Mouse (Mus musculus): ENCODE results near the gene Pigl. TPM values are rescaled to one million over a fixed set of nuclear protein-coding genes. Genes with fewer than 3 reads are reported as not detected.
"Not testable (repeated sequence)": the region's sequence is repeated elsewhere in the genome, so short reads cannot be mapped to it uniquely, and the experiment has no call there.

Gene Pigl
- polyA plus RNA-seq, 1 experiment: 4.7 TPM

DNA sequence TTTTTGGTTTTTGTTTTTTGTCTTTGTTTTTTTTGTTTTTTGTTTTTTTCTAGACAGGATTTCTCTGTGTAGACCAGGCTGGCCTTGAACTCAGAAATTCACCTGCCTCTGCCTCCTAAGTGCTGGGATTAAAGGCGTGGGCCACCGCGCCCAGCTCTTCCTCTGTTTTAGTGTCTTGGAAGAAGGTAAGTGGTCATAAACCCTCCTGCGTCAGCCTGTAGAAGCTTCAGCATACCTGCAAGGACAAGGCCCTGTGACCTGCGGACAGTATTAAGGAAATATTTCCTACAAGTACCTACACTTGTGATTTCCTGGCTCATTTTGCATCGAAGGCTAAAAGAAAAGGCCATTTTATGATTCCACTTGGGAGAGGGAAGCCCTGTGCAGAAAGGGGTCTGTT, 35.4 kb downstream of the Pigl start:
- H3K4me3 ChIP-seq (ENCODE audit: insufficient read depth, low read depth, low read length): no peak overlapping the region
- H3K27ac ChIP-seq (replicated peaks; ENCODE audit: low read depth, low read length): peak overlapping the region; percentile 94; the same call in 1 of the 2 replicates
- peaks cover 16% of the 10 kb centered on the region for H3K4me1 ChIP-seq (ENCODE audit: control insufficient read depth, insufficient read depth, insufficient read length, low read length)

DNA sequence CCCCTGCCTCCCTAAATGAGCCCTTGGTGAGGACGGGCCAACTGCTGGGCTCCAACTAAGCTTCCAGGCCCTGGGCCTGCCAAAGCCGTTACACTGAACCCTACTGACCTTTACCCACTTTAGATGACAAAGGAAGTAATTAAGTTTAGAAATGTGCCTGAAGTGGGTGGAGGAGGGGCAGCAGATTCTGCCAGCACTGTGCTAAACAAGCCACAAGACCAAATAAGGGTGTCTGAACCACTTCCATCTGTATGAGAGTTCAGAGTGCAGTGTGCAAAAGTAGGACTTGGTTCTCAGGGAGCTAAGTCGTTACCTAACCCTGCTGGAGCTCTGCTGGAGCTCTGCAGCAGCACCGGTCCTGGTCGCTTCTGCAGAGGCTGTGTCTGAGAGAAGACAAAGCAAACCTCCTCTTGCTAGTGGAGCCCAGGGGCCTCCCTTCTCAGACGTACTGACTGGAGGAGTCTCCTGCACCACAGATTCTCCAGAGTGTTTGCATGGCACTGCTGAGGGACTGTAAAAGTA, 36.6 kb downstream of the Pigl start:
- peak overlapping the region; percentile 97 for H3K27ac ChIP-seq (replicated peaks; ENCODE audit: low read depth, low read length)
- H3K4me1 ChIP-seq (ENCODE audit: control insufficient read depth, insufficient read depth, insufficient read length, low read length): peaks cover 16% of the 10 kb centered on the region
- H3K4me3 ChIP-seq (ENCODE audit: insufficient read depth, low read depth, low read length): peak overlapping the region; percentile 44

DNA sequence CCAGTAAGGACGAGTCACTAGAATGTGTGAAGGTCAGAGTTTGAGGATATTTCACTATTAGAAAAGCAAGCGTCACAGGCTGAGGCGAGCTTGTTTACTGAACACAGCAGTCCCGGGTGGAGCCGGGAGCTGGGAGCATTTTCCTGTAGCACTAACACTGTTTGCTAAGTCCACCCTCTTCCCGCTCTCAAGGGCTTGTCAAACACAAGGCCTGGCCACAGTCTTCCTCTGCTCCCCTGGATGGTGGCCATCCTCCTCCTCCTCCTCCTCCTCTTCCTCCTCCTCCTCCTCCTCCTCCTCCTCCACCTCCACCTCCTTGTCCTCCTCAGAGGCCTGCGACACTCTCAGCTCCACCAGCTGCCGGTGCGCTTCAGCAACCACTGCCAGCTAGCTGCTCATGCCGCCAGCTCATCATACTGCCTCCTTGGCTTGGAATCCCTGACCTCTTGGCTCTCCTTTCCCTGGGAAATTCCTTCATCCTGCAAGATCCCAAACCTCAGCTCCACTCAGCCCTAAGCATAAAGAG, 37.1 kb downstream of the Pigl start:
- peak overlapping the region; percentile 97 for H3K27ac ChIP-seq (replicated peaks; ENCODE audit: low read depth, low read length)
- peak overlapping the region; percentile 44 for H3K4me3 ChIP-seq (ENCODE audit: insufficient read depth, low read depth, low read length)
- peaks cover 16% of the 10 kb centered on the region for H3K4me1 ChIP-seq (ENCODE audit: control insufficient read depth, insufficient read depth, insufficient read length, low read length)

DNA sequence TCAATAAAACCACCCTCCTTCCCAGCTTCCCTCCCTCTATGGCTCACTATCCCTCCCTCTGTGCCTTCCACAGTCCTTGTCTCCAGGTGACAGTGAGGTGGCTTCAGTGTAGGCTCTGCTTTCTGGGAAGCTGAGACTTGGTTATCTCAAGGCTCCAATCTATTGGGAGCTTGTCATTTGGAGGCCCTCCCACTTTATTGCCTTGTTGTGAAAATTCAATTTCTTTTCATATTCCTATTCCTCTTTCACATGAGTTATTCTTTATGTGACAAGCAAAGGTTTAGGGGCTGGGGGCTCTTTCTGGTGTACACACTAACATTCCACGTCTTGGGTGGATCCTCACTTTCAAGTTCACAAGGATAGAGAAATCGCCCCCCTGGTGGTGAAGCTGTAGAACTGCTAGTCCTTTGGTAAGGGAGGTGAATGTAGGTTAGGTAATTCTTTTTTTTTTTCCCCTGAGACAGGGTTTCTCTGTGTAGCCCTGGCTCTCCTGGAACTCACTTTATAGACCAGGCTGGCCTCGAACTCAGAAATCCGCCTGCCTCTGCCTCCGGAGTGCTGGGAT, 38.0 kb downstream of the Pigl start:
- peaks cover 16% of the 10 kb centered on the region for H3K4me1 ChIP-seq (ENCODE audit: control insufficient read depth, insufficient read depth, insufficient read length, low read length)
- H3K27ac ChIP-seq (replicated peaks; ENCODE audit: low read depth, low read length): peak overlapping the region; percentile 97
- no peak overlapping the region for H3K4me3 ChIP-seq (ENCODE audit: insufficient read depth, low read depth, low read length)

DNA sequence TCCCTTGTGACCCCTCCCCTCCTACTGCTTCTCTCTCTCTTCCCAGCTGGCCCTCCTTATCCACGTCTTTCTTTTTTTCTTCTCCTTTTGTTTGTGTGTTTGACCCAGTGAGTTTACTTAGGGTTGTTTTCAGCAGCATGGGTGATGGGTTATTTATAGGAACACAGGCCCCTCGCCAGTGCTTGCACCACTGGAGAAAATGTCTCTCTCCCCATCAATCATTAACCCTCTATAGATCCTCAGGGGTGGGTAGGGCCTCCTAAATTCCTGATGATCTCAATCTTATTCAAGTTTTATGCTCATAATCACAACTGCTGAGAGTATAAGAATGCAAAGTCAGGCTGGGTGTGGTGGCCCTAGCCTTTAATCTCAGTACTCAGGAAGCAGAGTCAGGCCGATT, 38.9 kb downstream of the Pigl start:
- no peak overlapping the region for H3K4me3 ChIP-seq (ENCODE audit: insufficient read depth, low read depth, low read length)
- H3K27ac ChIP-seq (replicated peaks; ENCODE audit: low read depth, low read length): no peak overlapping the region
- H3K4me1 ChIP-seq (ENCODE audit: control insufficient read depth, insufficient read depth, insufficient read length, low read length): peaks cover 16% of the 10 kb centered on the region

DNA sequence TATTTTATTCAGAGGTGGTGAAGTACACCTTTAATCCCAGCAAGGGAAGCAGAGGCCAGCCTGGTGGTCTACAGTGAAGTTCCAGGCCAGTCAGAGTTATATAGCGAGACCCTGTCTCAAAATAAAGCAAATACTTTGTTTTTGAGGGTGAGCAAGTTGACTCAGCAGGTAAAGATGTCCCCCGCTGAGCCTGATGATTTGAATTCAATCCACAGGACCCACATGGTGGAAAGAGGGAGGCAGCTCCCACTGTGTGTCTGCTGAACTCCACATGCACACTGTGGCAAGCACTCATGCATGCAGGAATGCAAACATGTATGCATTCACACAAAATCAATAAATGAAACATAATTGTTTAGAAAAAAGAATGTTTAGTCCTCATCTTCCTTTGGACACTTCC, 40.5 kb downstream of the Pigl start:
- no peak overlapping the region for H3K27ac ChIP-seq (replicated peaks; ENCODE audit: low read depth, low read length)
- H3K4me1 ChIP-seq (ENCODE audit: control insufficient read depth, insufficient read depth, insufficient read length, low read length): peaks cover 14% of the 10 kb centered on the region
- H3K4me3 ChIP-seq (ENCODE audit: insufficient read depth, low read depth, low read length): no peak overlapping the region

DNA sequence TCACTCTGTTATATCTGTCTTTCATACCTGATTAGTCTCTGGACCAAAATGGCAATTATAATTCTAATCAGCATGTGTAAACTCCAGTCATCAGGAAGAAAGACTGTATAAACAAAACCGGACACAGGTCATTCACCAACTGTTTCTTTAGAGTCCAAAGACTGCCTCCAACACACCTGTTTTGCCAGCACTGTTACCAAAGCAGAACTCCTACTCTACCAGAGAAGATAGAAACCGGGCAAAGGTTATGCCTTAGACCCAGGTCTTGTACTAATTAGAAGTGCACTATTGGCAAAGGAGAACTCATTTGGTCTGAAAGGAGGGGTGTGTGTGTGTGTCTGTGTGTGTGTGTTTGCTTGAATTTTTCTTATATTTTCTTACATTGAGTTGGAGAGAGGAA, 42.3 kb downstream of the Pigl start:
- Histone ChIP-seq H3K4me3 (ENCODE audit: insufficient read depth, low read depth, low read length) (no peak overlapping the region), H3K27ac (replicated peaks; ENCODE audit: low read depth, low read length) (no peak overlapping the region), H3K4me1 (ENCODE audit: control insufficient read depth, insufficient read depth, insufficient read length, low read length) (peaks cover 7% of the 10 kb centered on the region)

DNA sequence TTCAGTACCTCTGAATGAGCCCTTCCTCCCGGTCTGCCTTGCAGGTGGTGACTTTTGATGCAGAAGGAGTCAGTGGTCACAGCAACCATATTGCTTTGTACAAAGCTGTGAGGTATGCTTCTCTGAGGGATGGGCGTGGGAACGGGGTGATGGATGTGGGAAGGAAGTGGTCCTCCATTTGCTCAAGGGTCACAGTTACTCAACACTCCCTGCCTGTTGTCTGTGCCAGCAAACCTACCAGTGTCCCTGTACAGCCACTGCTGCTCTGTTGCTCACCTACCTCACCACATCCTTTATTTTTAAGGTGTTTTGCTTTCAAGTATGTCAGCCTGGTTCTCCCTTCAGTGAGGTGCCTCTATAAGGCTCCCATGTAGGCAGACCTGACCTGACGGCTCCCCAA, 49.4 kb downstream of the Pigl start:
- no peak overlapping the region for H3K27ac ChIP-seq (replicated peaks; ENCODE audit: low read depth, low read length)
- no peak overlapping the region for H3K4me3 ChIP-seq (ENCODE audit: insufficient read depth, low read depth, low read length)
- no peaks in the 10 kb centered on the region for H3K4me1 ChIP-seq (ENCODE audit: control insufficient read depth, insufficient read depth, insufficient read length, low read length)

DNA sequence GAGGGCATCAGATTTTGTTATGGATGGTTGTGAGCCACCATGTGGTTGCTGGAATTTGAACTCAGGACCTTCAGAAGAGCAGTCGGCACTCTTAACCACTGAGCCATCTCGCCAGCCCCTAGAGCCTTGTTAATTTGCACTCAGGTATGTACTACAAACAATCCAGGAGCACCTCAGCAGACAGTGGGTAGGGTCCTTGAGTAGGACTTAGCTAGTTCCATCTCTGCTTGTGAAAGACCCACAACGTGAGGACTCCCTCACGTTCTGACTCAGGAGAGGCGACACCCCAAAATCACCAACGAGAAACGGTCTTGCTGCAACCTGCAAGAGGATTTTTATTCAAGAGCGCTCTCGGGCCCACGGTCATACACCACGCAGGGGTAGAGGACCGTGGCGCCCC, 50.1 kb downstream of the Pigl start:
- not testable (repeated sequence) for H3K4me3 ChIP-seq (ENCODE audit: insufficient read depth, low read depth, low read length); H3K4me1 ChIP-seq (ENCODE audit: control insufficient read depth, insufficient read depth, insufficient read length, low read length); H3K27ac ChIP-seq (replicated peaks; ENCODE audit: low read depth, low read length)

DNA sequence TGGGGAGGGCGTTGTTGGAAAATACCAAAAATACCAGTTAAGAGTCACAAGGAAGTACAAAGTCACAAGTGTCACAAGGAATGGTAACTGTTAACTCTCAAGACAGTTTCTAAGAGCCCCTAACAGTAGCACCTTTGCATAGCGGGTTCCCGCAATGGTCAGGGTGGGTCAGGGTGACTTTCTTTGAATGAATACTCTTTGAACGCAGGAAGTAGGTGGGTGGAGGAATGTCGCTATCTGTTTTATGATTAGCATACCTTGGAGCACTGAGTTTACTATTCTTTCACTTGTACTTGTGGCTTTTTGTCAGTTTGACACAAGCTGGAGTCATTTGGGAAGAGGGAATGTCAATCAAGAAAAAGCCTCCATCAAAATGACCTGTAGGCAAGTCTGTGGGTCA, 50.6 kb downstream of the Pigl start:
- H3K4me3 ChIP-seq (ENCODE audit: insufficient read depth, low read depth, low read length); H3K4me1 ChIP-seq (ENCODE audit: control insufficient read depth, insufficient read depth, insufficient read length, low read length); H3K27ac ChIP-seq (replicated peaks; ENCODE audit: low read depth, low read length): not testable (repeated sequence)

DNA sequence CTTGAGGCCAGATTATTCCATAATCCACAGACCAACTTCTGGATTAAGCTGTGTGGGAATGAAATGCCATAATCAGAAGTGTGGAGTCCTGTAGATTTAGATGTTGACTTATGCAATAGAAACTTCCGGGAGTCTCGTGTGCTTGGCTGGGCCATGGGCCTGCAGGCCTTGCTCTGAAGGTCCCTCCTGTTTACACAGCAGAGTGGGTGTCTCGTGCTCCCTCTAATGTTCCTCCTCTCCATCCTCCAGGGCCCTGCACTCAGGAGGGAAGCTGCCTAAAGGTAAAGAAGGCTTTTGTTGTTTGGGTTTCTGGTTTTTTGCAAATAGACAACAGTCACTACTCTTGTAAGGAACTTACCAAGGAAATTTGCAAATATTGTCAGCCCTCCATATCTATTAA, 51.3 kb downstream of the Pigl start:
- no peak overlapping the region for H3K4me3 ChIP-seq (ENCODE audit: insufficient read depth, low read depth, low read length)

DNA sequence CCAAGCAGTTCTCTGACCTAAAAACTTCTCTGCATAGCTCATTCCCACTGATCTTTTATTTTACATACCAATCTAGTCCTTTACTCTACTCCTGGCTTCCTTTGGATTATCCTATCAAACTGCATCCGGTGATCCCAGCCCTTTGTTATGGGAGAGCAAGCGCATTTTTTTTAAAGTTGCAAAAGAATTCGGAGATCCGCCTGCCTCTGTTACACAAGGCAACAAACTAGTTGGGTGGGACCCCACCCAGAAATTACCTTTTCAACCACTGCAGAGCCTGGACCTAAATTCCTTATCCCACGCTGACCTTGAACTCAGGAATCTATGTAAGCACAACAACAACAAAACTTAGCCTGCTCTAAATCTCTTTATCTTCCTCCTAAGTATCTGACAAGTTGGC, 52.7 kb downstream of the Pigl start:
- Histone ChIP-seq H3K27ac (replicated peaks; ENCODE audit: low read depth, low read length) (no peak overlapping the region), H3K4me3 (ENCODE audit: insufficient read depth, low read depth, low read length) (no peak overlapping the region), H3K4me1 (ENCODE audit: control insufficient read depth, insufficient read depth, insufficient read length, low read length) (no peaks in the 10 kb centered on the region)

More for the DNA sequence above, 51.3 kb downstream of the Pigl start:
- no peaks in the 10 kb centered on the region for H3K4me1 ChIP-seq (ENCODE audit: control insufficient read depth, insufficient read depth, insufficient read length, low read length)
- H3K27ac ChIP-seq (replicated peaks; ENCODE audit: low read depth, low read length): no peak overlapping the region

DNA sequence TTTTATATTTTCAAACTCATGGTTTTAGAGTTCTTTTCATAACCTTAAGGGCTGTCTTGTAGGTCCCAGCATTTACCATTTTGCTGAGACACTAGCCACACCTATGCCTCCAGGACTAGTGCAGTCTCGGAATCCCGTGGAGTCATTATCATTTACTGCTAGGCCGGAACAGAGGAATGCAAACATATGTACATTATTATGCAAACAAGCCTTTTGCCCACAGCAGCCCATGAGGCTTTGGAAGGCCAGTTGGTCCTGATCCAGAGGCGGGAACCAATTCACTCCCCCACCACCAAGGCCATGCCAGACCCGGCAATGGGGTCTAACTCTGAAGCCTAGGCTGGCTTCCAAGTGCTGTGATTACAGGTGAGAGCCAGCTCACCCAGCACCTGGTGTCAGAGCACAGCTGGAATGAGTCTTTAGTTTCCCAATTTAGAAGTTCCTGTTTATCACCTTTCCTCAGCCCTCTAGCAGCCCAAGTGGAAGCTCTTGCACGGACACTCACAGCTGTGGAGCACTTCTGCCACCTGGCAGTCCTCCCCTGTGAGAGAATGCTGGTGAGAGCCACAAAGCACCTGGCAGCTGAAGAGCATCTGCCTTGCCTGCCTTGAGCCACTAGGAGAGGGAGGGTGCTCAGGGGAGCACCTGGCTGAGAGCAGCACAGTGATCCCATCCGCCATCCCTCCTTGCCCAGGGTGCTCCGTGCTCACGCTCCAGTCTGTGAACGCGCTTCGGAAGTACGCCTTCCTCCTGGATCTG, 53.4 kb downstream of the Pigl start:
- Histone ChIP-seq H3K27ac (replicated peaks; ENCODE audit: low read depth, low read length) (no peak overlapping the region), H3K4me1 (ENCODE audit: control insufficient read depth, insufficient read depth, insufficient read length, low read length) (no peaks in the 10 kb centered on the region), H3K4me3 (ENCODE audit: insufficient read depth, low read depth, low read length) (no peak overlapping the region)

DNA sequence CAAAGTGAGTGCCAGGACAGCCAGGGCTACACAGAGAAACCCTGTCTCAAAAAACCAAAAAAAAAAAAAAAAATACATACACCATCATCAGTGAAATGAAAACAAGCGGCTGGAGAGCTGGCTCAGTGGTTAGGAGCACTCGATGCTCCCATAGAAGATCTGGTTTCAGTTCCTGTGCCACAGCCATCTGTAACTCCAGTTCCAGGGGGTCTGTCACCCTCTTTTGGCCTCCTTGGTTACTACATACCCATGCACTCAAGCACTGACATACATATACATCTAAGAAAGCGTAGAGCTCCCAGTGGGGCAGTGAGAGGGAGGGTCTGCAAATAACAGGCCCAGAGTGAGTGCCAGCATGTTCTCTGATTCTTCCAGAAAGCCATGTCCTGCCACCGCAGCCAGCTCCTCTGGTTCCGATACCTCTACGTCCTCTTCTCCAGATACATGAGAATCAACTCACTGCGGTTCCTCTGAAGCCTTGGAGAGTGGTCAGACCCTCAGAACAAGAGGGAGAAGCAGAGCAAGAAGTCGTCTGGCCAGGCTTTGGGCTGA, 54.3 kb downstream of the Pigl start:
- Histone ChIP-seq H3K4me3 (ENCODE audit: insufficient read depth, low read depth, low read length) (no peak overlapping the region), H3K27ac (replicated peaks; ENCODE audit: low read depth, low read length) (no peak overlapping the region), H3K4me1 (ENCODE audit: control insufficient read depth, insufficient read depth, insufficient read length, low read length) (no peaks in the 10 kb centered on the region)

DNA sequence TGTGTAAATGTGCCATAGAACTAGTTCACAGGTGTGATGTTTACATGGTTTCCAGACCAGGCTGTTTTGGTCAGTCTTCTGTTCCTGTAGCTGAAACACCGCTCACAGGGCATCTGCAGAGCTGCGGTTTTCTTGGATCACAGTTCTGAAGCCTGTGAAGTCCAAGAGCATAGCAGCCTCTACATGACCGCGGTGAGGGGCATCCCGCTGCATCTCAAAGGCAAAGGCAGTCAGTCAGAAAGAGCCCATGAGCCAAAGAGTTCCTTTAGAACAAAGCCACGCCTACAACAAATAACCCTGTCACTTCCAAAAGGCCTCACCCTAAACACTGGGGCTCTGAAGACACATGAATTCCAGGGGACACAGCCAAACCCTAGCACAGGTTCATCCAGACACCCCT, 55.1 kb downstream of the Pigl start:
- Histone ChIP-seq H3K27ac (replicated peaks; ENCODE audit: low read depth, low read length) (no peak overlapping the region), H3K4me1 (ENCODE audit: control insufficient read depth, insufficient read depth, insufficient read length, low read length) (no peaks in the 10 kb centered on the region), H3K4me3 (ENCODE audit: insufficient read depth, low read depth, low read length) (no peak overlapping the region)

DNA sequence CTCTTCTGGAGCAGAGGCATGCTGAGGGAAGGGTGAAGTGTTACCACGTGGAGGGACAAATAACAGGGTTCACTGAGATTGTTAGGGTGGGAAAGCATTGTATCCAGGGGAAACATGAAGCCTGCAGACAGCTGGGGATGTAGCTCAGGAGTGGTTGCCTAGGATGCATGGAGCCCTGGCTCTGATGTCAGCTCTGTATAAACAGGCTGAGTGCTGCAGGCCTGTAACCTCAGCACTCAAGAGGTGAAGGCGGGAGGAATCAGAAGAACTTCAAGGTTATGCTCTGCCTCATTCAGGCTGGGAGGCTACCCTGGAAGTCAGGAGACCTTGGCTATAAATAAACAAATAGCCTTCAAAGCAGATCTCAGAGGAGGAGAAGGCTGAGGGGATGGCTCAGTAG, 60.7 kb downstream of the Pigl start:
- H3K4me1 ChIP-seq (ENCODE audit: control insufficient read depth, insufficient read depth, insufficient read length, low read length): no peaks in the 10 kb centered on the region
- H3K27ac ChIP-seq (replicated peaks; ENCODE audit: low read depth, low read length): no peak overlapping the region
- H3K4me3 ChIP-seq (ENCODE audit: insufficient read depth, low read depth, low read length): no peak overlapping the region

Data from brown adipose tissue, adult 24 weeks (tissue).